Mouse (Mus musculus): Measurements from ENCODE around the gene Lrrc63. TPM values are rescaled to one million over a fixed set of nuclear protein-coding genes. Genes with fewer than 3 reads are reported as not detected.

The Lrrc63 gene
- polyA plus RNA-seq, 1 experiment from 2014 or later: not detected

GRCm38 (mm10) chr14:75174296-75174695 is 43.6 kb upstream of the Lrrc63 start:
- Histone ChIP-seq H3K4me1 (ENCODE audit: control insufficient read depth, insufficient read depth, low read length) (no peaks in the 10 kb centered on the region), H3K36me3 (ENCODE audit: control insufficient read depth, insufficient read depth, low read length) (no peaks in the 10 kb centered on the region), H3K9ac (ENCODE audit: low read length) (no peak overlapping the region), H3K9me3 (ENCODE audit: control insufficient read depth, low read length) (no peaks in the 10 kb centered on the region), H3K27ac (replicated peaks; ENCODE audit: low read depth, low read length) (no peak overlapping the region), H3K4me3 (ENCODE audit: low read depth, low read length) (no peak overlapping the region), H3K27me3 (ENCODE audit: control insufficient read depth, insufficient read depth, low read length) (no peaks in the 10 kb centered on the region), H3K4me2 (ENCODE audit: low read depth, severe bottlenecking) (no peak overlapping the region)
- WGBS: 85% methylated on average over 8 of the region's 8 CpGs
- no peak for ATAC-seq (ENCODE audit: insufficient number of reproducible peaks, low FRiP score, low TSS enrichment, low read depth)
- no peak for DNase-seq (ENCODE audit: low spot score)

DNA sequence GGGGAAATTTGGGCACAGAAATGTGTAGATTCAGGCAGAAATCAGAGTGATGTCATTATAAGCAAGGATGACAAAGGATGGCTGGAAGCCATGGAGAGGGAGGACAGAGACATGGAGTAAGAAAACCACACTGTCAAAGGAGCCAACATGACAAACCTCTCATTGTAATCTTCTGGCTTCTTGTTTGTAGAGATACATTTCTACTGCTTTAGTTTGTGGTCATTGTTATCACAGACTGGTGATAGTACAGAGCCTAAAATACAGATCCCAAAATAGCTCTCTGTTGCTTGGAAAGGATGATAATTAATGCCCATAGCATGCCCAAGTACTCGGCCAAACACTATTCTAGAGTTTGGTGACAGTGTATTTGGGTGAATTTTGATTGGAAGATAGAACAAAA is 39.9 kb upstream of the Lrrc63 start:
- H3K27me3 ChIP-seq (ENCODE audit: control insufficient read depth, insufficient read depth, low read length): no peaks in the 10 kb centered on the region
- H3K4me1 ChIP-seq (ENCODE audit: control insufficient read depth, insufficient read depth, low read length): no peaks in the 10 kb centered on the region
- ATAC-seq (ENCODE audit: insufficient number of reproducible peaks, low FRiP score, low TSS enrichment, low read depth) (no peak), DNase-seq (ENCODE audit: low spot score) (no peak)
- no peaks in the 10 kb centered on the region for H3K36me3 ChIP-seq (ENCODE audit: control insufficient read depth, insufficient read depth, low read length)
- no peak overlapping the region for H3K9ac ChIP-seq (ENCODE audit: low read length)
- WGBS: 79% methylated on average over 1 of the region's 1 CpGs
- no peak overlapping the region for H3K4me3 ChIP-seq (ENCODE audit: low read depth, low read length)
- no peaks in the 10 kb centered on the region for H3K9me3 ChIP-seq (ENCODE audit: control insufficient read depth, low read length)
- H3K4me2 ChIP-seq (ENCODE audit: low read depth, severe bottlenecking): no peak overlapping the region
- H3K27ac ChIP-seq (replicated peaks; ENCODE audit: low read depth, low read length): no peak overlapping the region

DNA sequence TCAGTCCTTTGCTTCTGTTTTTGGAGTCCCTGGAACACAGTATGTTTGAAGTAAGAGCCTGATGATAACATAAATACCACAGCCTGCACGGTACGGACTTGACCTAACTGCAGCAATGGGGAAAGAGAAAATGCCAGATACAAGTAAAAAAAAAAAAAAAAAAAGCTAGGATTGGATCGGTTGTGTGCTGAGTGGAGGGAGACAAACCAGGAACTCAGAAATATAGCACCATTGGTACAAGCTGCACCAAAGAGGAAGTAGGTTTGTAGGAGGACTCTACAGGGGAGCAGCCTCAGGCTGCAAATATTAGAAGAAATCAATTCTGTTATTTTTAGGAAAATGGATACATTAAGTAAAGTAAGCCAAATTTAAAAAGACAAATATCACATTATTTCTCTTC is 37.8 kb upstream of the Lrrc63 start:
- H3K27me3 ChIP-seq (ENCODE audit: control insufficient read depth, insufficient read depth, low read length): no peaks in the 10 kb centered on the region
- no peaks in the 10 kb centered on the region for H3K9me3 ChIP-seq (ENCODE audit: control insufficient read depth, low read length)
- H3K36me3 ChIP-seq (ENCODE audit: control insufficient read depth, insufficient read depth, low read length): no peaks in the 10 kb centered on the region
- no peak overlapping the region for H3K9ac ChIP-seq (ENCODE audit: low read length)
- WGBS: 90% methylated on average over 3 of the region's 3 CpGs
- no peak overlapping the region for H3K4me3 ChIP-seq (ENCODE audit: low read depth, low read length)
- ATAC-seq (ENCODE audit: insufficient number of reproducible peaks, low FRiP score, low TSS enrichment, low read depth) (no peak), DNase-seq (ENCODE audit: low spot score) (no peak)
- H3K4me2 ChIP-seq (ENCODE audit: low read depth, severe bottlenecking): no peak overlapping the region
- no peaks in the 10 kb centered on the region for H3K4me1 ChIP-seq (ENCODE audit: control insufficient read depth, insufficient read depth, low read length)
- no peak overlapping the region for H3K27ac ChIP-seq (replicated peaks; ENCODE audit: low read depth, low read length)

DNA sequence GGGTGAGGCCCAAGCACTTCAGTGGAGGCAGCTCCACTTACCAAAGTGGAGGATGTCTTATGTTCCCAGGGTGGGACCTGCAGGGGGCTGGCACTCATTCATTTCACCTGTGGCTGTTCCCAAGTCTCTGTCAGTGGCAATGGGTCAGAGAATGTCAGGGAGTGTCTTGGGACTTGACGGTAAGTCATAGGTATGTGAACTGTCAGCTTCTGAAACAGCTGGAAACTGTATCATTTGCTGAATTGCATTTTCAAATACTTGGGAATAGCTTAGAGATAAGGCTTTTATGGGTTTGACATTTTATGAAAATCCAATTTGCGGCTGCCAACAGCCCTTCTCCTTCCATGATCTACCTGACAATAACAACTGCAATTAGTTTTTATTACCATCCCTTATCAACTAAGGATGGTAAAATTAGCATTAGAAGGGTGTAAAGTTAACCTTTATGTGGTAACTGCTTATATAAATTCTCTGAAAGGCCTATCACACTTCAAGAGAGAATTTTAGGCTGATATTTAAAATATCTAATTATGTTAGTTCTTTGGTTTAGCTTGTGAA is 35.0 kb upstream of the Lrrc63 start:
- no peaks in the 10 kb centered on the region for H3K4me1 ChIP-seq (ENCODE audit: control insufficient read depth, insufficient read depth, low read length)
- H3K36me3 ChIP-seq (ENCODE audit: control insufficient read depth, insufficient read depth, low read length): no peaks in the 10 kb centered on the region
- H3K27me3 ChIP-seq (ENCODE audit: control insufficient read depth, insufficient read depth, low read length): no peaks in the 10 kb centered on the region
- DNase-seq (ENCODE audit: low spot score) (no peak), ATAC-seq (ENCODE audit: insufficient number of reproducible peaks, low FRiP score, low TSS enrichment, low read depth) (no peak)
- no peak overlapping the region for H3K9ac ChIP-seq (ENCODE audit: low read length)
- H3K27ac ChIP-seq (replicated peaks; ENCODE audit: low read depth, low read length): no peak overlapping the region
- 78% methylated on average over 2 of the region's 2 CpGs for WGBS
- no peak overlapping the region for H3K4me3 ChIP-seq (ENCODE audit: low read depth, low read length)
- no peaks in the 10 kb centered on the region for H3K9me3 ChIP-seq (ENCODE audit: control insufficient read depth, low read length)
- no peak overlapping the region for H3K4me2 ChIP-seq (ENCODE audit: low read depth, severe bottlenecking)

DNA sequence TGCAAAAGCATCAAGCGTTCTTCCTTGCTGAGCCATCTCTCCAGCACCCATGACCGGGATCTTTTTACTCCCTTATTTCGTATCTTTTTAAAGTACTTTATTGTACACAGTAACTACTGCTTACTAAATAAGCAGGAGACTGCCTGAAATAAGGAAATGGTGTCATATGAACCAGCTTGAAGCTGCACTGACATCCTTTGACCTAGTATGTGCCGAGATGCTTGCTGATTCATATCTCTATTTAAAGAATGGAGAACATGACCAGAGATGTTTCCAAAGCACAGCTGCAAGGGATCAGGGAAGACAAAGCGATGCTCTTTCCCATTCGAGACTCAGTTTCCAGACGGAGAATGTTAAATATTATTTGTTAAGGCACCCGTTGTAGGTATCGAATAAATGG is 33.7 kb upstream of the Lrrc63 start:
- Histone ChIP-seq H3K27me3 (ENCODE audit: control insufficient read depth, insufficient read depth, low read length) (no peaks in the 10 kb centered on the region), H3K9ac (ENCODE audit: low read length) (no peak overlapping the region), H3K4me1 (ENCODE audit: control insufficient read depth, insufficient read depth, low read length) (no peaks in the 10 kb centered on the region), H3K27ac (replicated peaks; ENCODE audit: low read depth, low read length) (no peak overlapping the region), H3K4me2 (ENCODE audit: low read depth, severe bottlenecking) (no peak overlapping the region), H3K36me3 (ENCODE audit: control insufficient read depth, insufficient read depth, low read length) (no peaks in the 10 kb centered on the region), H3K4me3 (ENCODE audit: low read depth, low read length) (no peak overlapping the region), H3K9me3 (ENCODE audit: control insufficient read depth, low read length) (no peaks in the 10 kb centered on the region)
- ATAC-seq (ENCODE audit: insufficient number of reproducible peaks, low FRiP score, low TSS enrichment, low read depth): no peak
- DNase-seq (ENCODE audit: low spot score): no peak
- 96% methylated on average over 9 of the region's 9 CpGs for WGBS

DNA sequence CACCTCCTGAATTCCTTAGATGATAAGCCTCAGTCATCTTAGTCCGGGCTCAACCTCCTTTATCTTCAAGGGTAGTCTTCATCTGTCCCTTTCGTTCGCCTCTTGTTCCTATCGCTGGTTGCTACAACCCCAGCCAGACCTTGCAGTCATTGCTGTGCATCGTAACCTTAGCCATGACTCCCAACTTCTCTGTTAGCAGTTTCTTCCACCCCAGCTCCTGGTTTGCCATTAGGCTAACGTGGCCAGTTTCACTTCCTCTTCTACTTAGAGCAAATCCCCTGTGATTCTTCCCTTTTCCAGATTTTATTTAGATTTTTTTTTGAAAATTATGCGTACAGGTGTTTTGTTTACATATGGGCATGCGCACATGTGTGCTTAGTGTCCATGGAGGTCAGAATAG is 33.2 kb upstream of the Lrrc63 start:
- H3K4me1 ChIP-seq (ENCODE audit: control insufficient read depth, insufficient read depth, low read length): no peaks in the 10 kb centered on the region
- no peak for ATAC-seq (ENCODE audit: insufficient number of reproducible peaks, low FRiP score, low TSS enrichment, low read depth)
- no peak for DNase-seq (ENCODE audit: low spot score)
- no peaks in the 10 kb centered on the region for H3K9me3 ChIP-seq (ENCODE audit: control insufficient read depth, low read length)
- 86% methylated on average over 8 of the region's 8 CpGs for WGBS
- H3K4me3 ChIP-seq (ENCODE audit: low read depth, low read length): no peak overlapping the region
- no peak overlapping the region for H3K27ac ChIP-seq (replicated peaks; ENCODE audit: low read depth, low read length)
- H3K4me2 ChIP-seq (ENCODE audit: low read depth, severe bottlenecking): no peak overlapping the region
- H3K36me3 ChIP-seq (ENCODE audit: control insufficient read depth, insufficient read depth, low read length): no peaks in the 10 kb centered on the region
- no peaks in the 10 kb centered on the region for H3K27me3 ChIP-seq (ENCODE audit: control insufficient read depth, insufficient read depth, low read length)
- no peak overlapping the region for H3K9ac ChIP-seq (ENCODE audit: low read length)

DNA sequence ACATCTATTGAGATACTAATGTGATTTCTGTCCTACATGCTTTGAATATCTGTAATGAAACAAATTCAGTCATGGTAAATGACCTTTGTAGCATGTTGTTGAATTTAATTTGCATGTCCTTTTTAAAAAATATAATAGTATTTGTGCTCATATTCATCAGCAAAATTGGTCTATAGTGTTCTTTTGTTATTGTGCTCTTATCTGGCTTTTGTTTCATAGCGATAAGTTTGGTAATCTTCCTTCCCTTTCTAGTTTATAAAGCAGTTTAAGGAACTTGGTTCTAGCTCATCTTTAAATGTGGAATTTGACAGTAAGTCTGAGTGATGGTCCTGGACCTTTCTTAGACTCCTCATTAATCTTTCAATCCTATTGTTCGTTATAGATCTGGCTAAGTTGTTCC is 28.7 kb upstream of the Lrrc63 start:
- Histone ChIP-seq H3K9ac (ENCODE audit: low read length) (no peak overlapping the region), H3K9me3 (ENCODE audit: control insufficient read depth, low read length) (no peaks in the 10 kb centered on the region), H3K4me3 (ENCODE audit: low read depth, low read length) (no peak overlapping the region), H3K4me2 (ENCODE audit: low read depth, severe bottlenecking) (no peak overlapping the region), H3K27ac (replicated peaks; ENCODE audit: low read depth, low read length) (no peak overlapping the region), H3K4me1 (ENCODE audit: control insufficient read depth, insufficient read depth, low read length) (no peaks in the 10 kb centered on the region), H3K27me3 (ENCODE audit: control insufficient read depth, insufficient read depth, low read length) (no peaks in the 10 kb centered on the region), H3K36me3 (ENCODE audit: control insufficient read depth, insufficient read depth, low read length) (no peaks in the 10 kb centered on the region)
- ATAC-seq (ENCODE audit: insufficient number of reproducible peaks, low FRiP score, low TSS enrichment, low read depth) (no peak), DNase-seq (ENCODE audit: low spot score) (no peak)
- 89% methylated on average over 2 of the region's 2 CpGs for WGBS

DNA sequence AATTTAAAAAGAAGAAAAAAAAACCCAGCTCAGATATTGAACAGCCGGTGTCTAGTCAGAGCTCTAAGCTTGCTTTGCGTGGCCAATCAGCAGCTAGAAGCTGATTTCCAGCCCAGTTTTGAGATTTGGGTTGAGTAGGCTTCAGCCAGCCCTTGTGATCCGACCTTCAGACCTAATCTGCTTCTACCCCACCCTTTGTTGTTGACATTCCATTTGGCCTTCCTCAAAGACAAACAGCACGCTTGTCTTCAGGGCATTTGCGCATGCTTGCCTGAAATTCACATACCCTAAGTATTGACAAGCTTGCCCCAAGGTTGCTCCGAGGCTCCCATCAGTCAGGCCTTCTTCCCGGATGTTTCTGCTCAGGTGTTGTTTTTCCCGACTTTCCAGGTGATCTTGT is 23.8 kb upstream of the Lrrc63 start:
- Histone ChIP-seq H3K4me1 (ENCODE audit: control insufficient read depth, insufficient read depth, low read length) (no peaks in the 10 kb centered on the region), H3K9me3 (ENCODE audit: control insufficient read depth, low read length) (no peaks in the 10 kb centered on the region), H3K27me3 (ENCODE audit: control insufficient read depth, insufficient read depth, low read length) (no peaks in the 10 kb centered on the region), H3K36me3 (ENCODE audit: control insufficient read depth, insufficient read depth, low read length) (no peaks in the 10 kb centered on the region), H3K4me3 (ENCODE audit: low read depth, low read length) (no peak overlapping the region), H3K4me2 (ENCODE audit: low read depth, severe bottlenecking) (no peak overlapping the region), H3K27ac (replicated peaks; ENCODE audit: low read depth, low read length) (no peak overlapping the region), H3K9ac (ENCODE audit: low read length) (no peak overlapping the region)
- ATAC-seq (ENCODE audit: insufficient number of reproducible peaks, low FRiP score, low TSS enrichment, low read depth) (no peak), DNase-seq (ENCODE audit: low spot score) (no peak)
- WGBS: 83% methylated on average over 8 of the region's 8 CpGs

DNA sequence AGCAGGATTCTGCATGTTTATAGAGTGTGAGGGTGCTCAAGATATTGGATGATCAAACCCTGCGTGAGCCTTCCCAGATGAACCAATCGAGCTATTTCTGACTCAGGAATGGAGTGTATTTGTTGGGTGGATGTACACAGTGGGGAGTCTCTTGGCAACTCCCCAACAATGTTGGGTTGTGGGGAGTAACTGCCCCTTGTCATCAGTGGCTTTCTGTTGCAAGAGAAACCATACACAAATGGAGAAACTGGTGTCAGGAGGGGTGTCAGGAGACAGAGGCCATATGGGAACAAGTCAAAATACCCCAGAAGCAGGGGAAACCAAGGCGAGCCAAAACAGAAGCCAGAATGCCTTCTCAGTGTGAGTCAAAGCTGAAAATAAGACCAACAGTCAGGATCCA is 20.5 kb upstream of the Lrrc63 start:
- H3K4me1 ChIP-seq (ENCODE audit: control insufficient read depth, insufficient read depth, low read length): no peaks in the 10 kb centered on the region
- no peak overlapping the region for H3K27ac ChIP-seq (replicated peaks; ENCODE audit: low read depth, low read length)
- 78% methylated on average over 3 of the region's 3 CpGs for WGBS
- no peak for ATAC-seq (ENCODE audit: insufficient number of reproducible peaks, low FRiP score, low TSS enrichment, low read depth)
- H3K4me2 ChIP-seq (ENCODE audit: low read depth, severe bottlenecking): no peak overlapping the region
- H3K9ac ChIP-seq (ENCODE audit: low read length): no peak overlapping the region
- H3K4me3 ChIP-seq (ENCODE audit: low read depth, low read length): no peak overlapping the region
- H3K36me3 ChIP-seq (ENCODE audit: control insufficient read depth, insufficient read depth, low read length): no peaks in the 10 kb centered on the region
- H3K9me3 ChIP-seq (ENCODE audit: control insufficient read depth, low read length): no peaks in the 10 kb centered on the region
- no peaks in the 10 kb centered on the region for H3K27me3 ChIP-seq (ENCODE audit: control insufficient read depth, insufficient read depth, low read length)
- no peak for DNase-seq (ENCODE audit: low spot score)

Data from limb, embryonic 11.5 days (tissue).